Mouse (Mus musculus) MEL (cell line): ENCODE measurements around the gene Ston2. TPM values are rescaled to one million over a fixed set of nuclear protein-coding genes. Genes with fewer than 3 reads are reported as not detected.
A peak's percentile ranks its signal among the peaks of the same experiment; 100 is the strongest.

Experiments
- DNase-seq: peaks from one replicate; pipeline ENCODE4 v3.0.0; 2011; ENCODE audit warnings: low read depth, low spot score
- H3K27ac ChIP-seq: 2 replicates; pipeline ENCODE4 v1.5.1; 2012; ENCODE audit warnings: low read depth, mild to moderate bottlenecking, control low read depth, low read length, moderate library complexity; ENCODE audit not compliant: control insufficient read depth
- H3K27me3 ChIP-seq, 2 experiments: fragments of 150-350 bp in 1 of 2; sonication (generic) in 1 of 2; 2 replicates each; pipeline ENCODE4 v1.6.1; 2012; ENCODE audit warnings: low read length in 2 of 2, mild to moderate bottlenecking in 2 of 2, improper control_type of control experiment in 1 of 2, moderate library complexity in 1 of 2; ENCODE audit not compliant: insufficient read depth in 2 of 2, control insufficient read depth in 1 of 2
- H3K36me3 ChIP-seq, 2 experiments: 2 replicates each; pipeline ENCODE4 v1.6.1; 2012 to 2014; ENCODE audit warnings: low read length in 2 of 2, improper control_type of control experiment in 1 of 2, inconsistent platforms in 1 of 2, mild to moderate bottlenecking in 1 of 2; ENCODE audit not compliant: insufficient read depth in 2 of 2, control insufficient read depth in 1 of 2
- H3K4me1 ChIP-seq, 2 experiments: fragments of 150-350 bp in 1 of 2; sonication (generic) in 1 of 2; 2 replicates each; pipeline ENCODE4 v1.6.1; 2012; ENCODE audit warnings: low read length in 2 of 2, improper control_type of control experiment in 1 of 2, mild to moderate bottlenecking in 1 of 2; ENCODE audit not compliant: insufficient read depth in 2 of 2, control insufficient read depth in 1 of 2
- H3K4me3 ChIP-seq, 2 experiments: fragments of 150-350 bp in 1 of 2; sonication (generic) in 1 of 2; 2 replicates each; pipeline ENCODE4 v1.5.1; 2012; ENCODE audit warnings: low read depth in 2 of 2, low read length in 2 of 2, mild to moderate bottlenecking in 2 of 2, moderate library complexity in 2 of 2, control low read depth in 1 of 2, improper control_type of control experiment in 1 of 2; ENCODE audit not compliant: control insufficient read depth in 1 of 2, insufficient read depth in 1 of 2
- H3K79me2 ChIP-seq: 2 replicates; pipeline ENCODE4 v1.6.1; 2012; ENCODE audit warnings: mild to moderate bottlenecking, low read length, moderate library complexity; ENCODE audit not compliant: control insufficient read depth, poor library complexity, insufficient read depth
- H3K9ac ChIP-seq: 2 replicates; pipeline ENCODE4 v1.6.1; 2012; ENCODE audit warnings: low read depth, mild to moderate bottlenecking, control low read depth, low read length, moderate library complexity; ENCODE audit not compliant: control insufficient read depth, poor library complexity, severe bottlenecking
- H3K9me3 ChIP-seq: fragments of 150-350 bp; sonication (generic); replicated peaks from 2 replicates; pipeline ENCODE4 v1.6.1; 2012; ENCODE audit warnings: mild to moderate bottlenecking, low read length, improper control_type of control experiment, moderate library complexity; ENCODE audit not compliant: insufficient read depth
- BHLHE40 ChIP-seq: IDR thresholded peaks from 2 replicates; pipeline ENCODE4 v1.6.1; 2012; ENCODE audit warnings: low read depth, mild to moderate bottlenecking, inconsistent platforms, low read length, improper control_type of control experiment, borderline replicate concordance
- CHD1 ChIP-seq: IDR thresholded peaks from 2 replicates; pipeline ENCODE4 v1.6.1; 2012; ENCODE audit warnings: low read depth, mild to moderate bottlenecking, inconsistent platforms, low read length, improper control_type of control experiment
- CHD2 ChIP-seq: IDR thresholded peaks from 2 replicates; pipeline ENCODE4 v1.6.1; 2011; ENCODE audit warnings: low read length, improper control_type of control experiment
- E2F4 ChIP-seq: IDR thresholded peaks from 2 replicates; pipeline ENCODE4 v1.6.1; 2011; ENCODE audit warnings: low read depth, low read length, improper control_type of control experiment, borderline replicate concordance
- ELF1 ChIP-seq: IDR thresholded peaks from 2 replicates; pipeline ENCODE4 v1.6.1; 2014; ENCODE audit warnings: low read depth, mild to moderate bottlenecking, inconsistent platforms, low read length, improper control_type of control experiment, moderate library complexity
- EP300 ChIP-seq, 2 experiments: IDR thresholded peaks; 2 replicates each; pipeline ENCODE4 v1.6.1; 2011; ENCODE audit warnings: improper control_type of control experiment in 2 of 2, low read length in 2 of 2, low read depth in 1 of 2, mild to moderate bottlenecking in 1 of 2
- ETS1 ChIP-seq: IDR thresholded peaks from 2 replicates; pipeline ENCODE4 v1.6.1; 2012; ENCODE audit warnings: low read depth, mild to moderate bottlenecking, inconsistent platforms, low read length, improper control_type of control experiment, moderate library complexity
- GABPA ChIP-seq: IDR thresholded peaks from 2 replicates; pipeline ENCODE4 v1.6.1; 2012; ENCODE audit warnings: low read depth, mild to moderate bottlenecking, inconsistent platforms, low read length, improper control_type of control experiment, moderate library complexity
- GATA1 ChIP-seq: IDR thresholded peaks from 2 replicates; pipeline ENCODE4 v1.6.1; 2011; ENCODE audit warnings: low read depth, low read length, improper control_type of control experiment
- HCFC1 ChIP-seq: IDR thresholded peaks from 2 replicates; pipeline ENCODE4 v1.6.1; 2012; ENCODE audit warnings: low read depth, mild to moderate bottlenecking, inconsistent platforms, low read length, improper control_type of control experiment, moderate library complexity
- JUND ChIP-seq: IDR thresholded peaks from 2 replicates; pipeline ENCODE4 v1.6.1; 2011; ENCODE audit warnings: low read depth, mild to moderate bottlenecking, improper control_type of control experiment, low read length
- KAT2A ChIP-seq: conservative IDR thresholded peaks from 2 replicates; pipeline ENCODE4 v1.6.1; 2012; ENCODE audit warnings: low read depth, low read length, improper control_type of control experiment, inconsistent platforms
- MAFK ChIP-seq: IDR thresholded peaks from 2 replicates; pipeline ENCODE4 v1.6.1; 2011; ENCODE audit warnings: low read depth, mild to moderate bottlenecking, low read length, improper control_type of control experiment, borderline replicate concordance
- MAZ ChIP-seq: IDR thresholded peaks from 2 replicates; pipeline ENCODE4 v1.6.1; 2012; ENCODE audit warnings: low read depth, mild to moderate bottlenecking, inconsistent platforms, low read length, improper control_type of control experiment
- MEF2A ChIP-seq: IDR thresholded peaks from 2 replicates; pipeline ENCODE4 v1.6.1; 2014; ENCODE audit warnings: low read depth, mild to moderate bottlenecking, inconsistent platforms, low read length, improper control_type of control experiment; ENCODE audit not compliant: poor library complexity, insufficient replicate concordance, severe bottlenecking; ENCODE audit errors: extremely low read depth
- MXI1 ChIP-seq: IDR thresholded peaks from 2 replicates; pipeline ENCODE4 v1.6.1; 2011; ENCODE audit warnings: mild to moderate bottlenecking, low read depth, low read length, improper control_type of control experiment
- MYB ChIP-seq: IDR thresholded peaks from 2 replicates; pipeline ENCODE4 v1.6.1; 2011; ENCODE audit warnings: mild to moderate bottlenecking, low read depth, low read length, improper control_type of control experiment
- NELFE ChIP-seq: IDR thresholded peaks from 2 replicates; pipeline ENCODE4 v1.6.1; 2011; ENCODE audit warnings: low read depth, low read length, improper control_type of control experiment
- NRF1 ChIP-seq: IDR thresholded peaks from 2 replicates; pipeline ENCODE4 v1.6.1; 2014; ENCODE audit warnings: low read depth, mild to moderate bottlenecking, inconsistent platforms, low read length, improper control_type of control experiment, moderate library complexity; ENCODE audit not compliant: poor library complexity, insufficient read depth, severe bottlenecking
- POLR2A ChIP-seq, 2 experiments: IDR thresholded peaks; 2 replicates each; pipeline ENCODE4 v1.6.1; 2011 to 2012; ENCODE audit warnings: low read length in 2 of 2, mild to moderate bottlenecking in 2 of 2, control low read depth in 1 of 2, improper control_type of control experiment in 1 of 2, low read depth in 1 of 2, moderate library complexity in 1 of 2; ENCODE audit not compliant: control insufficient read depth in 1 of 2, insufficient read depth in 1 of 2, poor library complexity in 1 of 2
- POLR2AphosphoS2 ChIP-seq: IDR thresholded peaks from 2 replicates; pipeline ENCODE4 v1.6.1; 2011; ENCODE audit warnings: low read length, improper control_type of control experiment
- POLR2AphosphoS5 ChIP-seq: IDR thresholded peaks from 2 replicates; pipeline ENCODE4 v1.6.1; 2012; ENCODE audit warnings: low read depth, borderline replicate concordance, mild to moderate bottlenecking, inconsistent platforms, low read length, moderate library complexity, mixed read lengths
- RAD21 ChIP-seq: IDR thresholded peaks from 2 replicates; pipeline ENCODE4 v1.6.1; 2011; ENCODE audit warnings: mild to moderate bottlenecking, low read depth, low read length, improper control_type of control experiment
- SIN3A ChIP-seq: IDR thresholded peaks from 2 replicates; pipeline ENCODE4 v1.6.1; 2012; ENCODE audit warnings: low read length, improper control_type of control experiment, inconsistent platforms
- TAL1 ChIP-seq: IDR thresholded peaks from 2 replicates; pipeline ENCODE4 v1.6.1; 2012; ENCODE audit warnings: mild to moderate bottlenecking, inconsistent platforms, low read length, moderate library complexity, mixed read lengths
- TBP ChIP-seq: IDR thresholded peaks from 2 replicates; pipeline ENCODE4 v1.8.0; 2011; ENCODE audit warnings: low read depth, low read length, improper control_type of control experiment
- TCF12 ChIP-seq: IDR thresholded peaks from 2 replicates; pipeline ENCODE4 v1.6.1; 2014; ENCODE audit warnings: low read depth, mild to moderate bottlenecking, inconsistent platforms, low read length, improper control_type of control experiment, moderate library complexity
- UBTF ChIP-seq: IDR thresholded peaks from 2 replicates; pipeline ENCODE4 v1.6.1; 2012; ENCODE audit warnings: low read depth, mild to moderate bottlenecking, inconsistent platforms, low read length, improper control_type of control experiment, moderate library complexity, borderline replicate concordance; ENCODE audit not compliant: insufficient read depth
- USF1 ChIP-seq: IDR thresholded peaks from 2 replicates; pipeline ENCODE4 v1.6.1; 2014; ENCODE audit warnings: low read depth, mild to moderate bottlenecking, inconsistent platforms, low read length, improper control_type of control experiment, moderate library complexity
- USF2 ChIP-seq, 2 experiments: IDR thresholded peaks; 2 replicates each; pipeline ENCODE4 v1.6.1; 2011 to 2012; ENCODE audit warnings: improper control_type of control experiment in 2 of 2, low read length in 2 of 2, borderline replicate concordance in 1 of 2, inconsistent platforms in 1 of 2, low read depth in 1 of 2, mild to moderate bottlenecking in 1 of 2; ENCODE audit not compliant: insufficient read depth in 1 of 2
- ZC3H11A ChIP-seq: IDR thresholded peaks from 2 replicates; pipeline ENCODE4 v1.6.1; 2012; ENCODE audit warnings: low read depth, mild to moderate bottlenecking, inconsistent platforms, low read length, improper control_type of control experiment
- ZKSCAN1 ChIP-seq: IDR thresholded peaks from 2 replicates; pipeline ENCODE4 v1.6.1; 2012; ENCODE audit warnings: low read depth, mild to moderate bottlenecking, inconsistent platforms, low read length, improper control_type of control experiment, moderate library complexity
- ZMIZ1 ChIP-seq: IDR thresholded peaks from 2 replicates; pipeline ENCODE4 v1.6.1; 2012; ENCODE audit warnings: low read depth, mild to moderate bottlenecking, inconsistent platforms, low read length, improper control_type of control experiment, moderate library complexity
- ZNF384 ChIP-seq: IDR thresholded peaks from 2 replicates; pipeline ENCODE4 v1.6.1; 2012; ENCODE audit warnings: low read depth, mild to moderate bottlenecking, inconsistent platforms, low read length, improper control_type of control experiment
- polyA plus RNA-seq, 2 experiments: library from polyadenylated mRNA; stranded (reverse) in 1 of 2; unstranded in 1 of 2; fragments of >175 nt in 1 of 2; fragments of >200 nt in 1 of 2; gene quantifications; 2 replicates each; pipeline versions ENCODE4 v1.2.1 to v1.2.4; 2012; ENCODE audit warnings: low replicate concordance in 2 of 2, low read depth in 1 of 2; ENCODE audit not compliant: insufficient read length in 2 of 2, insufficient read depth in 1 of 2, missing spikeins in 1 of 2
- total RNA-seq: library from RNA; depleted of rRNA; stranded (reverse); fragments of 300-350 nt; gene quantifications from 2 replicates; pipeline ENCODE4 v1.2.3, GENCODE M21; 2012

Ston2 gene
- total and polyA plus RNA-seq, 3 experiments = not detected

DNA sequence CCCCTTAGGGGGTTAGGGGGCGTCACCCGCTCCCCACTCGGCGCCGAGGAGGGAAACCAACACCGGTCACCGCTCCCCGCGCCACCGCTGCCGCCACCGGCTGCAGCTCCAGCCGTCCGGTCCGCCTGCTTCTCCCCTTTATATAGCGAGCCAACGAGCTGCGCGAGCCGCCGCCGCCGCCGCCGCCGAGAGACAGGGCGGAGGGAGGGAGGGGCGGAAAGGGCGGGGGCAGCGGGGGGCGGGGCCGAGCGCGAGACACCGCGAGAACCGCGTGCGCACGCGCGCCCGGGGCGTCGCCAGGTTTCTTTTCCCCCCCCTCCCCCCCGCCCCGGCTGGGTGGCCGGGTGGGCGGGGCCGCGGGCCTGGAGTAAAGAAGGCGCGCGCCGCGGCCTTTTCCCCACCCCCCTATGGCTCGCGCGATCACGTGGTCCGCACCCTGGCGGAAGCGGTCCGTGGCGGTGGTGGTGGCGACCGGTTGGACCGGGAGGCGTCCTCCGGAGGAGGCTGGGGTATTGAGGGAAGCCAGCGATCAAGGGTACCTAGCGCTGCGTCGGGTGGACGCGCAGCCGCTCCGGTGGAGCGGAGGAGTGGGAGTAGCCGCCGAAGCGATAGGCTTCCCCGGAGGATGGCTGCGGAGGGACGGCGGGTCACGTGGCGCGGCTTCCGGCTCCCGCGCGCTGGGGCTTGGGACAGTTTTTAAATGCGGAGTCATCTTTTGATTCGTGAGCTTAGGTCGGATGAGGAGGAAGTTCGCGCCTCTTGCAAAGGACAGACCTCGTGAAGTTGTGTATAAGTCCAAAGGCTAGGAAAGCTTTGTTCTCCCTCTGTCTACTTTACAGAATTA is 198.1 kb downstream of the Ston2 start, which contains the start of gene Gtf2a1:
TSS of gene Gtf2a1 (minus strand) at position 641 of the 844 bp plus-strand sequence.
- DNase-seq = peak; percentile 95
- Histone ChIP-seq H3K27me3 (no peaks in the 10 kb centered on the region), H3K4me3 (peak within 1 kb of the TSS; percentile 63 to 91), H3K4me1 (peaks cover 5 to 17% of the 10 kb centered on the region in 2 experiments), H3K36me3 (peaks cover 3 to 24% of the 10 kb centered on the region in 2 experiments; a peak in 3 of 4 replicates), H3K9me3 (no peaks in the 10 kb centered on the region), H3K27ac (peak within 1 kb of the TSS; percentile 100), H3K9ac (peak within 1 kb of the TSS; percentile 100), H3K79me2 (peaks cover 26% of the 10 kb centered on the region)
- peak; percentile 78 for TF ChIP-seq HCFC1
- peak in 1 of 2 experiments; percentile 90; a peak in 3 of 4 replicates for TF ChIP-seq USF2 (IDR thresholded peaks at IDR 0.05; ENCODE audit: borderline replicate concordance in 1 of 2, insufficient read depth in 1 of 2, low read depth in 1 of 2, low read length in 2 of 2)
- peak; percentile 97 for TF ChIP-seq USF1
- TF ChIP-seq CHD2 = no peak
- no peak for TF ChIP-seq MYB
- TF ChIP-seq BHLHE40 = peak; percentile 74; the same call in 1 of the 2 replicates
- peak; percentile 76 for TF ChIP-seq NRF1
- no peak for TF ChIP-seq JUND
- TF ChIP-seq TAL1 = no peak
- TF ChIP-seq POLR2AphosphoS5 = peak; percentile 88
- no peak for TF ChIP-seq ZKSCAN1
- TF ChIP-seq TBP = peak; percentile 80
- TF ChIP-seq ELF1 = peak; percentile 76
- TF ChIP-seq ZC3H11A = no peak
- peak; percentile 85 for TF ChIP-seq POLR2AphosphoS2
- peak; percentile 49; the same call in 1 of the 2 replicates for TF ChIP-seq TCF12
- peak; percentile 100 for TF ChIP-seq ZMIZ1
- peak; percentile 97 to 100 for TF ChIP-seq POLR2A (IDR thresholded peaks at IDR 0.05; ENCODE audit: control insufficient read depth in 1 of 2, insufficient read depth in 1 of 2, low read depth in 1 of 2, low read length in 2 of 2, poor library complexity in 1 of 2)
- TF ChIP-seq GABPA = no peak
- peak; percentile 92 for TF ChIP-seq E2F4
- 0 out of 2 replicates have a peak, but pooled peaks have one; percentile 15 for TF ChIP-seq ZNF384
- peak; percentile 51; the same call in 1 of the 2 replicates for TF ChIP-seq ETS1
- TF ChIP-seq RAD21 = no peak
- TF ChIP-seq MAZ = peak; percentile 86; the same call in 1 of the 2 replicates
- TF ChIP-seq NELFE = peak; percentile 97
- peak; percentile 84 for TF ChIP-seq MXI1
- TF ChIP-seq EP300 (IDR thresholded peaks at IDR 0.05; ENCODE audit: low read depth in 1 of 2, low read length in 2 of 2) = peak; percentile 15 to 31; a peak in 1 of 4 replicates
- TF ChIP-seq UBTF = no peak
- no peak for TF ChIP-seq CHD1
- no peak for TF ChIP-seq GATA1
- no peak for TF ChIP-seq MAFK
- TF ChIP-seq SIN3A = peak; percentile 66; the same call in 1 of the 2 replicates
- peak; percentile 60 for TF ChIP-seq KAT2A
- peak; percentile 63; the same call in 1 of the 2 replicates for TF ChIP-seq MEF2A
